7 mouse cellular contexts compared by ENCODE assay signal in genomic region chr13:23518885-23519284, GRCm38 (mm10). TPM values are rescaled to one million over a fixed set of nuclear protein-coding genes. Genes with fewer than 3 reads are reported as not detected.
DNase-seq lines count a peak whose midpoint lies in the region; ATAC-seq lines count a peak whose summit lies in the region.

No protein-coding gene starts in this region.

- H3K36me3 ChIP-seq in intestine, embryonic 16.5 days (ENCODE audit: control insufficient read depth, insufficient read depth, low read length): no peaks in the 10 kb centered on the region

- H3K9ac ChIP-seq in intestine, embryonic 16.5 days (ENCODE audit: low read depth, low read length): no peak overlapping the region

- DNase-seq in adipocyte (ENCODE audit: low spot score): peak; percentile 88
- DNase-seq in embryo, embryonic 10.5 days (ENCODE audit: low spot score): peak; percentile 95
- peak; percentile 32 to 51 for DNase-seq in gastrocnemius, postnatal 4 days (ENCODE audit: low spot score in 2 of 2)
- peak; percentile 82 to 90 for DNase-seq in left cerebral cortex, postnatal 14 days (ENCODE audit: low spot score in 2 of 2)
- DNase-seq in right cerebral cortex, postnatal 36 days (ENCODE audit: low spot score in 2 of 2): peak; percentile 71 to 77

- H3K4me3 ChIP-seq in intestine, embryonic 16.5 days (ENCODE audit: low read length): peak overlapping the region; percentile 49

- H3K4me2 ChIP-seq in intestine, embryonic 16.5 days (ENCODE audit: low read depth, low read length): peak overlapping the region; percentile 64

- intact Hi-C loops in left cerebral cortex, postnatal 14 days (cut with DNase I): loop anchor here (1.0 to 10.0 kb wide), 5 partner anchors 69 to 1574 kb away; partner anchors contain the start of gene Zfp184

- H3K27me3 ChIP-seq in intestine, embryonic 16.5 days (replicated peaks; ENCODE audit: control insufficient read depth, insufficient read depth, low read length): no peaks in the 10 kb centered on the region

- H3K4me1 ChIP-seq in intestine, embryonic 16.5 days (ENCODE audit: control insufficient read depth, insufficient read depth, low read length): 0 out of 2 replicates have a peak, but pooled peaks cover 5% of the 10 kb centered on the region

- ATAC-seq in intestine, embryonic 16.5 days: peak; percentile 45
- peak; percentile 45 for ATAC-seq in megakaryocyte progenitor cell, adult 5-6 weeks (replicated peaks; ENCODE audit: poor library complexity)

- H3K9me3 ChIP-seq in intestine, embryonic 16.5 days (ENCODE audit: control insufficient read depth, low read length): no peaks in the 10 kb centered on the region

- H3K27ac ChIP-seq in intestine, embryonic 16.5 days (ENCODE audit: low read length): peak overlapping the region; percentile 65

- WGBS in intestine, embryonic 16.5 days: under 1% methylated on average over 6 of the region's 6 CpGs

RNA-seq across cellular contexts. Expression of gene Hist1h4h, which starts 12.0 kb away (rescaled TPM):
- 100 to 1,000 TPM; 761 to 939 TPM for total RNA-seq in gastrocnemius, postnatal 4 days (2021)
- 3.5 and 3.7 TPM in 2 replicates for polyA plus RNA-seq in intestine, embryonic 16.5 days (2015; fragmentation: Nextera tagmentation; extraction: Ambion mirVana)
- 100 to 1,000 TPM; 264 to 291 TPM for total RNA-seq in left cerebral cortex, postnatal 14 days (2021)
- total RNA-seq in megakaryocyte progenitor cell, adult 5-6 weeks (2015): 57.4 and 61.0 TPM in 2 replicates
- 855 and 1,026 TPM in 2 replicates for total RNA-seq in megakaryocyte progenitor cell, adult 5-6 weeks (2017)

RNA-seq across cellular contexts. Expression of gene Hist1h2af, which starts 14.8 kb away (rescaled TPM):
- 100 to 1,000 TPM; 329 to 395 TPM for total RNA-seq in gastrocnemius, postnatal 4 days (2021)
- 2.5 and 3.6 TPM in 2 replicates for polyA plus RNA-seq in intestine, embryonic 16.5 days (2015; fragmentation: Nextera tagmentation; extraction: Ambion mirVana)
- 10 to 100 TPM in 1 of 2 experiments, 1 to 10 TPM in 1; 4.3 to 21.5 TPM for total RNA-seq in left cerebral cortex, postnatal 14 days (2021)
- 36.0 and 48.7 TPM in 2 replicates for total RNA-seq in megakaryocyte progenitor cell, adult 5-6 weeks (2015)
- 1,885 and 2,197 TPM in 2 replicates for total RNA-seq in megakaryocyte progenitor cell, adult 5-6 weeks (2017)

RNA-seq across cellular contexts. Expression of gene Hist1h3g, which starts 16.3 kb away (rescaled TPM):
- total RNA-seq in gastrocnemius, postnatal 4 days (2021): 100 to 1,000 TPM; 100 to 143 TPM
- 2.6 and 3.7 TPM in 2 replicates for polyA plus RNA-seq in intestine, embryonic 16.5 days (2015; fragmentation: Nextera tagmentation; extraction: Ambion mirVana)
- total RNA-seq in left cerebral cortex, postnatal 14 days (2021): 1 to 10 TPM; 5.8 to 6.2 TPM
- total RNA-seq in megakaryocyte progenitor cell, adult 5-6 weeks (2015): 212 and 246 TPM in 2 replicates
- 210 and 363 TPM in 2 replicates for total RNA-seq in megakaryocyte progenitor cell, adult 5-6 weeks (2017)

RNA-seq across cellular contexts. Expression of gene Hist1h2bh, which starts 24.3 kb away (rescaled TPM):
- total RNA-seq in gastrocnemius, postnatal 4 days (2021): 10 to 100 TPM; 18.5 to 24.9 TPM
- 0.65 and 0.94 TPM in 2 replicates for polyA plus RNA-seq in intestine, embryonic 16.5 days (2015; fragmentation: Nextera tagmentation; extraction: Ambion mirVana)
- under 1 TPM; 0.91 to 0.92 TPM for total RNA-seq in left cerebral cortex, postnatal 14 days (2021)
- 32.4 and 33.2 TPM in 2 replicates for total RNA-seq in megakaryocyte progenitor cell, adult 5-6 weeks (2015)
- 120 and 144 TPM in 2 replicates for total RNA-seq in megakaryocyte progenitor cell, adult 5-6 weeks (2017)

RNA-seq across cellular contexts. Expression of gene Hist1h3f, which starts 25.0 kb away (rescaled TPM):
- 100 to 1,000 TPM in 1 of 2 experiments, 10 to 100 TPM in 1; 92.1 to 134 TPM for total RNA-seq in gastrocnemius, postnatal 4 days (2021)
- 0.44 and 0.60 TPM in 2 replicates for polyA plus RNA-seq in intestine, embryonic 16.5 days (2015; fragmentation: Nextera tagmentation; extraction: Ambion mirVana)
- 10 to 100 TPM; 18.7 to 21.0 TPM for total RNA-seq in left cerebral cortex, postnatal 14 days (2021)
- 40.7 and 44.7 TPM in 2 replicates for total RNA-seq in megakaryocyte progenitor cell, adult 5-6 weeks (2015)
- total RNA-seq in megakaryocyte progenitor cell, adult 5-6 weeks (2017): 86.8 and 176 TPM in 2 replicates

Comparison
In these comparisons a context has a peak if more than half of its experiments do, and no peak if none do; other contexts are left out.
1. Peak in every context shown above with its lines: DNase-seq, ATAC-seq, H3K4me3 ChIP-seq and H3K27ac ChIP-seq.
2. DNase-seq: peak in every context shown above with its lines; median percentile 95 in embryo, embryonic 10.5 days; 88 in adipocyte; 86 in left cerebral cortex, postnatal 14 days; 74 in right cerebral cortex, postnatal 36 days; 42 in gastrocnemius, postnatal 4 days.
3. RNA of gene Hist1h3g, which starts 16.3 kb away (total RNA-seq): 210 to 363 TPM in megakaryocyte progenitor cell, adult 5-6 weeks and 100 to 143 TPM in gastrocnemius, postnatal 4 days; 5.8 to 6.2 TPM in left cerebral cortex, postnatal 14 days; every median in the first group is over 10 times any median in the second.